Mouse (Mus musculus) heart, embryonic 11.5 days (tissue): ENCODE measurements around the gene Kcnk5. TPM values are rescaled to one million over a fixed set of nuclear protein-coding genes. Genes with fewer than 3 reads are reported as not detected.

Experiments
- ATAC-seq: fragments of 200-750 bp; cut with Nextera tagmentation; replicated peaks from 2 replicates; pipeline ENCODE4 v1.8.0; 2017; ENCODE audit warnings: moderate library complexity; ENCODE audit not compliant: insufficient number of reproducible peaks, low FRiP score, low TSS enrichment
- H3K27ac ChIP-seq: fragments of 300-500 bp; sonication (generic); 2 replicates; pipeline ENCODE4 v1.5.1; 2014; ENCODE audit warnings: mild to moderate bottlenecking, low read depth, low read length
- H3K27me3 ChIP-seq: fragments of 300-500 bp; sonication (generic); 2 replicates; pipeline ENCODE4 v1.6.1; 2014; ENCODE audit warnings: mild to moderate bottlenecking, low read length, mixed read lengths; ENCODE audit not compliant: control insufficient read depth, insufficient read depth
- H3K36me3 ChIP-seq: fragments of 300-500 bp; sonication (generic); 2 replicates; pipeline ENCODE4 v1.6.1; 2014; ENCODE audit warnings: mild to moderate bottlenecking, low read length, moderate library complexity, mixed read lengths; ENCODE audit not compliant: control insufficient read depth, insufficient read depth
- H3K4me1 ChIP-seq: fragments of 300-500 bp; sonication (generic); 2 replicates; pipeline ENCODE4 v1.6.1; 2014; ENCODE audit warnings: low read length; ENCODE audit not compliant: control insufficient read depth, insufficient read depth
- H3K4me2 ChIP-seq: fragments of 300-500 bp; sonication (generic); 2 replicates; pipeline ENCODE4 v1.6.1; 2014; ENCODE audit warnings: mild to moderate bottlenecking, moderate library complexity
- H3K4me3 ChIP-seq: fragments of 300-500 bp; sonication (generic); 2 replicates; pipeline ENCODE4 v1.5.1; 2014; ENCODE audit warnings: low read depth, low read length
- H3K9ac ChIP-seq: fragments of 300-500 bp; sonication (generic); 2 replicates; pipeline ENCODE4 v1.6.1; 2014; ENCODE audit warnings: mild to moderate bottlenecking, low read depth, low read length, moderate library complexity
- H3K9me3 ChIP-seq: fragments of 300-500 bp; sonication (generic); replicated peaks from 2 replicates; pipeline ENCODE4 v1.6.1; 2016; ENCODE audit warnings: low read length; ENCODE audit not compliant: control insufficient read depth
- WGBS: fragments of 180-500 bp; shearing (Covaris S2); extraction: QIAGEN DNeasy Blood & Tissue Kit; methylation state at CpG from one replicate; pipeline ENCODE4 v1.1.7; 2014; ENCODE audit not compliant: insufficient replicate concordance; 5-methylcytosine and 5-hydroxymethylcytosine counted together
- polyA plus RNA-seq: library from polyadenylated mRNA; unstranded; fragments of >200 nt; fragmentation: Nextera tagmentation; extraction: Ambion mirVana; gene quantifications from 2 replicates; pipeline ENCODE4 v1.2.1, GENCODE M21; 2014

Gene Kcnk5
- polyA plus RNA-seq, 1 experiment from 2014 or later: 2.9 TPM

DNA sequence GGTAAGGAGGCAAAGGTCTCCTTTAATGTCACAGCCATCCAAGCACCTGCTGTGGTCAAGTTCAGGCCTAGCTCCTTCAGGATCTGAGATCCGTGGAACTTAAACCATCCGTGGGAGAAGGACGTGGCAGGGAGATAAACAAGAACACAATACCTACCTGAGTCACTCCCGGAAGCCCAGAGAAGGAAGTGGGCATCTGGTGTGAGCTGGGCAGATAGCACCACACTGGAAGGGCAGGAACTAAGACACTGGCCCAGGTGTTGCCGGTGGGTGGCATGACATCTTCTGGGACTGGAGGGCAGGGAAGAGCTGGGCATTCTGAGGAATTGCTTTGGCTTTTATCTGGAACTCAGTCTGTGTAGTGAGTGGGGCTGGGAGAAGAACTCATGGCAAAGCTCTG lies 41.6 kb upstream of the Kcnk5 start:
- Histone ChIP-seq H3K9me3 (no peaks in the 10 kb centered on the region), H3K4me2 (no peak overlapping the region), H3K9ac (no peak overlapping the region), H3K4me1 (peaks cover 8% of the 10 kb centered on the region), H3K4me3 (no peak overlapping the region), H3K36me3 (no peaks in the 10 kb centered on the region), H3K27me3 (no peaks in the 10 kb centered on the region), H3K27ac (no peak overlapping the region)
- ATAC-seq: no peak
- 67% methylated on average over 5 of the region's 5 CpGs for WGBS

DNA sequence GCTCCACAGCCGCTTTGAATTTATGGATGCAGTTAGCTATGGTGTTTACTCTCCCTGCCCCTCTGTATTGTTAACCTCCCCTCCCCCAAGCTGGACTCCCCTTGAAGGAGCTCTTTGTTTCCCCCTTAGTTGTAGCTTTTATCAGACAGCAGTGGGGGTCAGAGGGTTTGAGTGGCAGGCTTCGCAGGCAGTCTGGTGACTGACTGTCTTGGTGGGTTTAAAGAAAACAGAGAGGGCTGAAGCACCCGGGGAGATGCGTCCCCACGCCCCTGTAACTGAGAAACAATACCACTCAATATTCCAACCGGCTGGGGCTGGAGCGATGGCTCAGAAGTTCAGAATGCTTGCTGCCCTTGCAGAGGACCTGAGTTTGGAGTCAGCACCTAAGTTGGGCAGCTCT lies 39.5 kb upstream of the Kcnk5 start:
- ATAC-seq: no peak
- no peaks in the 10 kb centered on the region for H3K36me3 ChIP-seq
- no peak overlapping the region for H3K9ac ChIP-seq
- H3K9me3 ChIP-seq: no peaks in the 10 kb centered on the region
- 60% methylated on average over 7 of the region's 7 CpGs for WGBS
- H3K4me1 ChIP-seq: peaks cover 8% of the 10 kb centered on the region
- H3K27ac ChIP-seq: no peak overlapping the region
- H3K4me2 ChIP-seq: no peak overlapping the region
- H3K4me3 ChIP-seq: no peak overlapping the region
- H3K27me3 ChIP-seq: no peaks in the 10 kb centered on the region

DNA sequence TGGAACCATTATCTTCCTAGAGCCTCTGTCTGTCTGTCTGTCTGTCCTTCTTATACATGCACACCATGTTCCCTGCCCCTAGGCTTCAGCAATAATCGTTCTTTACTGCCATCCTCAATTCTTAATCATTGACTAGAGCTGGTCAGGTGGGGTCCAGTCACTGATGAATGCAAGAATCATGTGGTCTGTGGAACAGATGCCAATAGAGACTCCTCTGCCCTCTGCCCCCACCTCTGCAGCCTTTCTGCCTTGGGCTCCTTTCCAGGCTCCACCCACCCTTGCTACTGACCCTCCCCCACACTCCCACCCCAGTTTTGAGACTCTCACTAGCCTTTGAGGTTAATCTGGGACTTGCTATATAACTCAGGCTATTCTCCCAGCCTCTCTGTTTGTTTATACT lies 38.2 kb upstream of the Kcnk5 start:
- Histone ChIP-seq H3K27ac (no peak overlapping the region), H3K9ac (no peak overlapping the region), H3K36me3 (no peaks in the 10 kb centered on the region), H3K9me3 (no peaks in the 10 kb centered on the region), H3K4me2 (no peak overlapping the region), H3K27me3 (no peaks in the 10 kb centered on the region), H3K4me1 (peaks cover 4% of the 10 kb centered on the region; the same call in 1 of the 2 replicates), H3K4me3 (no peak overlapping the region)
- ATAC-seq: no peak
- 71% methylated on average over 1 of the region's 1 CpGs for WGBS

DNA sequence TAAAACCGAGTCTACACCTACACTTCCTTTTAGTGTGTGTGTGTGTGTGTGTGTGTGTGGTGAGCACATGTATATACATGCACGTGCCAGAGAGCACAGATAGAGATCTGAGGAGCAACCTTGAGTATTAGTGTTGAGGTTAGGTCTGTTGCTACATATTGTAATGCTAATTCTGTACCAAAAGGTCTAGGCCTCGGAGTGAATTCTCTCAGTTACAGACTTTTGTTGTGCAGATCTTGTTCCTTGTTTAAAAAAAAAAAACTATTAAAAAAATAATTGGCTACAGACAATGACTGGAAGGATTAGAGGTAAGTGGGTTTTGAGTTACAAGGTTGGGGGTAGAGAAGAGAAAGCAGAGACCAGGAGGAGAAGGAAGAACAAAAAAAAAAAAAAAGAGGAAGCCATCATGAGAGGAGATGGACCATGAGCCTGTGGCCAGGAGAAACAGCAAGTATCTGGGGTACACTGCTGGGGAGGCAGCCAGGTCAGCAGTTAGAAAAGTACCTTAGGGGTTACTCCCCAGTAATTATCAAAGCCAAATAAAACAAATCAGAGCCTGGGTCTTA lies 35.8 kb upstream of the Kcnk5 start:
- Histone ChIP-seq H3K4me1 (no peaks in the 10 kb centered on the region), H3K9me3 (no peaks in the 10 kb centered on the region), H3K27ac (no peak overlapping the region), H3K4me2 (no peak overlapping the region), H3K4me3 (no peak overlapping the region), H3K36me3 (no peaks in the 10 kb centered on the region), H3K9ac (no peak overlapping the region), H3K27me3 (no peaks in the 10 kb centered on the region)
- no peak for ATAC-seq
- 46% methylated on average over 3 of the region's 3 CpGs for WGBS

DNA sequence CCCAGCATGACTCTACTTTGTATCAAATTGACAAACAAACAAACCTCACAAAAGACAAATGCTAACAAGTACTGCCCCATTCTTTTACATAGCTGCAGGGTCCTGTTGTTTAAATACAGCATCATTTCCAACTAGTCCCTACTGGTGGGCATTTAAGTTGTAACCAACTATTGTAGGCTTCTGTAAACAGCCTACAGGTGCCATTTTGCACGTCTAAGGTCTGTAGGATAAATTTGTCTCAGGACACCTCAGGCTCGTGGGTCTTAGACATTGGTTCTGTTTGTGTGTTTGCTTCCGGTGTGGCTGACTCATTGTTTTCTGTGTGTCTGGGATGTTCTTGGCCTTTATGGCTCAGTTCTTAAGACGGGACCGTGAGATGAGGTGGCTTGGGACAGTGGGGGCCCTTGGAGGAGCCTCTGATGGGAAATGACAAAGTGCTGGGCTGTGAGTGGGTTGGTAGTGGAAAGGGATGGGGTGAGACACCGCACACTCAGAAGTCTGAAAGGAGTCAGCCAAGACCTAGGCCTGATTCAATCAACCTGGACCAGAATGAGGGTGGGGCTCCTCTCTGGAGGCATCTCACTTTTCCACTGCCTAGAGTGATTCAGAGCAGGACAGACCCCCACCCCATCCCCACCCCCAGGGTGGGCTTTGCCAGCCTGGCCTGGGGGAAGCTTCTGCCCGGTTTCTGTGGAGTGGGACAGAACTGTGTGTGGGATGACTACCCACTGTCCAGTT lies 35.1 kb upstream of the Kcnk5 start:
- no peak for ATAC-seq
- H3K36me3 ChIP-seq: no peaks in the 10 kb centered on the region
- no peak overlapping the region for H3K4me2 ChIP-seq
- no peak overlapping the region for H3K27ac ChIP-seq
- H3K9ac ChIP-seq: no peak overlapping the region
- no peaks in the 10 kb centered on the region for H3K4me1 ChIP-seq
- H3K27me3 ChIP-seq: no peaks in the 10 kb centered on the region
- WGBS: 76% methylated on average over 7 of the region's 7 CpGs
- H3K9me3 ChIP-seq: no peaks in the 10 kb centered on the region
- H3K4me3 ChIP-seq: no peak overlapping the region

DNA sequence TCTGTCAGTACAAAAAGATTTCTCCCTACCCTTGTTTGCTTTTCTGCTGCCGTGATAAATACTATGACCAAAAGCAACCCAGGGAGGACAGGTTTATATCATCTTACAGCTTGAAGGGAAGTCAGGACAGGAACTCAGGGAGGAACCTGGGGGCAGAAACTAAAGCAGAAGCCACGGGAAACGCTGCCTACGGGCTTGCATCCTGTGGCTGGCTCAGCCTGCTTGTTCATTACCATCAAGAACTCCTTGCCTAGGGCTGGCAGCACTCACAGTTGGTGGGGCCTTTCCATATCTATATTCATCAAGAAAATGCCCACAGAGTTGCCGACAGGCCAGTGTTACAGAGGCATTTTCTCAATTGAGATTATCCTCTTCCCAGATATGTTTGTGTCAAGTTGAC lies 34.2 kb upstream of the Kcnk5 start:
- Histone ChIP-seq H3K27me3 (no peaks in the 10 kb centered on the region), H3K4me1 (no peaks in the 10 kb centered on the region), H3K27ac (no peak overlapping the region), H3K9me3 (no peaks in the 10 kb centered on the region), H3K36me3 (no peaks in the 10 kb centered on the region), H3K9ac (no peak overlapping the region), H3K4me3 (no peak overlapping the region), H3K4me2 (no peak overlapping the region)
- ATAC-seq: no peak
- WGBS: 20% methylated on average over 5 of the region's 5 CpGs

DNA sequence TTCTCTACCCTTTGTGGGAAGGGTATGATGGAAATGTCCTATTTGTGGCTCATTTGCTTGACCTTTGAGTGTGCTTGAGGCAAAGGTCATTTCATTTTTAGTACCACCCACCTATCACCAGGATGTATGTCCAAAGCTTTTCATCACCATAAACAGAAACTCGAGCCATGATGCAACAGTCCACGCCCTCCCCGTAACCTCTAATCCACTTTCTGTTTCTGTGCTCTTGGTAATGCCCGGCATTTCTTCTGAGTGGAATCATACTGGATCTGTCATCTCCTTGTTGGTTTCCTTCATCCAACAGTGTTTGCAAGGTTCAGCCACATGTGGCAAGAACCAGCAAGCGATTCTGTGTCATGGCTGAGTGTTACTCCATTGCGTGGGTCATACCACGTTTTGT lies 32.5 kb upstream of the Kcnk5 start:
- no peak overlapping the region for H3K4me3 ChIP-seq
- WGBS: 70% methylated on average over 7 of the region's 7 CpGs
- no peak overlapping the region for H3K4me2 ChIP-seq
- no peak overlapping the region for H3K27ac ChIP-seq
- H3K9ac ChIP-seq: no peak overlapping the region
- H3K27me3 ChIP-seq: no peaks in the 10 kb centered on the region
- H3K4me1 ChIP-seq: no peaks in the 10 kb centered on the region
- no peaks in the 10 kb centered on the region for H3K36me3 ChIP-seq
- ATAC-seq: no peak
- no peaks in the 10 kb centered on the region for H3K9me3 ChIP-seq

DNA sequence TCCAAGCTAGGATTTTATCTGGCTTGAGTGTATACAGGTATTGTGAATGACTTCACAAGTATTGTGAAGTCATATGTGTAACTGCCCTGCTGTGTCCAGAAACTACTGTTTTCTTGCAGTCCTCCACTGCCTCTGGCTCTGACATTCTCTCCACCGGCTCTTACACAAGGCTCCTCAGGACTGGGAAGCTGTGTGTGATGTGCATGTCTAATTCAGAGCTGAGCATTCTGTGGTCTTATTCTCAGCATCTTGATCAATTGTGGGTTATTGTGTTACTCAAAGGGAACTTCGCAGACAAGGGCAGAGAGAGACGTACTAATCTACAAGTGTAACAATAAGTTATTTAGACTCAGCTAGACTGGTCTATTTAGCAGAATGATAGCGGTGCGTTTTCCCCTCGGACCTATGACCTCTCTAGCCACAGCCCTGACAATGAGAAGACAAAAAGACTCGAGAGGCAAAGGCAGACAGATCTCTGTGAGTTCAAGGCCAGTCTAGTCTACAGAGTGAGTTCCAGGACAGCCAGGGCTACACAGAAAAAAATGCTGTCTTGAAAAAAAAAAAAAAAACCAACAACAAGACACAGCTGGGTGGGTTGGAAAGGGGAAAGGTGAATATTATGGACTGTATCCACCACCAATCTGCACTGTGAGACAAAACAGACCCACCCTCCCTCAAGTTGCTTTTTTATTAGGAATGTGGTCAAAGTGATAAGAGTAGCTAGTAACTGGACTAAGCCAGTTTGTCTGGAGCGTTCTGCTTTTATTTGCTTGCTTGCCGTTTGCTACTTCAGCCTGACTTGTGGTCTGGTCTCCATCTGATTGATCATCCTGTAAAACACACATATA lies 30.4 kb upstream of the Kcnk5 start:
- H3K27me3 ChIP-seq: no peaks in the 10 kb centered on the region
- ATAC-seq: no peak
- 55% methylated on average over 9 of the region's 9 CpGs for WGBS
- no peaks in the 10 kb centered on the region for H3K36me3 ChIP-seq
- no peaks in the 10 kb centered on the region for H3K9me3 ChIP-seq
- no peak overlapping the region for H3K9ac ChIP-seq
- peaks cover 8% of the 10 kb centered on the region for H3K4me1 ChIP-seq
- H3K4me2 ChIP-seq: no peak overlapping the region
- no peak overlapping the region for H3K27ac ChIP-seq
- no peak overlapping the region for H3K4me3 ChIP-seq
